Mouse (Mus musculus): ENCODE measurements at regions not wholly inside any gene's neighbourhood (a gene's known extent, or its start where the extent isn't known, plus 50 kb on each side); places are given as distances from the start of the nearest gene placed in this dataset.

DNA sequence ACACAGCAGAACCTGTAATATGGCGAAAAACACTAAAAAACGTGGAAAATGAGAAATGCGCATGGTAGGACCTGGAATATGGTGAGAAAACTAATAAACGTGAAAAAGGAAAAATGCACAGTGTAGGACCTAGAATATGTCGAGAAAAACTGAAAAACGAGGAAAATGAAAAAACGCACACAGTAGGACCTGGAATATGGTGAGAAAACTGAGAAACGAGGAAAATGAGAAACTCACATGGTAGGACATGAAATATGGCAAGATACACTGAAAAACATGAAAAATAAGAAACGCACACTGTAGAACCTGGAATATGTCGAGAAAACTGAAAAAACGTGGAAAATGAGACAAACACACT is 76.8 kb upstream of the Vmn1r2 start:
- Histone ChIP-seq H3K27me3 (ENCODE audit: control insufficient read depth in 1 of 2, insufficient read depth in 2 of 2, low read length in 2 of 2) (no peaks in the 10 kb centered on the region), H3K4me1 (ENCODE audit: control insufficient read depth in 1 of 2, insufficient read depth in 2 of 2, low read length in 2 of 2) (no peaks in the 10 kb centered on the region)
- DNase-seq (ENCODE audit: low read depth, low spot score): peak; percentile 66

GRCm38 (mm10) chr4:3090742-3091141 is 76.4 kb upstream of the Vmn1r2 start:
- no peaks in the 10 kb centered on the region for H3K27me3 ChIP-seq (ENCODE audit: control insufficient read depth in 1 of 2, insufficient read depth in 2 of 2, low read length in 2 of 2)
- H3K79me2 ChIP-seq (ENCODE audit: control insufficient read depth, insufficient read depth, low read length, poor library complexity): no peaks in the 10 kb centered on the region
- no peak overlapping the region for H3K4me3 ChIP-seq (ENCODE audit: control insufficient read depth in 1 of 2, insufficient read depth in 1 of 2, low read depth in 2 of 2, low read length in 2 of 2)
- DNase-seq (ENCODE audit: low read depth, low spot score): peak; percentile 56
- no peak overlapping the region for H3K9ac ChIP-seq (ENCODE audit: control insufficient read depth, low read depth, low read length, poor library complexity, severe bottlenecking)
- H3K4me1 ChIP-seq (ENCODE audit: control insufficient read depth in 1 of 2, insufficient read depth in 2 of 2, low read length in 2 of 2): no peaks in the 10 kb centered on the region
- H3K36me3 ChIP-seq (ENCODE audit: control insufficient read depth in 1 of 2, insufficient read depth in 2 of 2, low read length in 2 of 2): no peaks in the 10 kb centered on the region
- H3K27ac ChIP-seq (ENCODE audit: control insufficient read depth, low read depth, low read length): no peak overlapping the region
- H3K9me3 ChIP-seq (replicated peaks; ENCODE audit: insufficient read depth, low read length): no peaks in the 10 kb centered on the region
- no peak for TF ChIP-seq UBTF (IDR thresholded peaks at IDR 0.05; ENCODE audit: borderline replicate concordance, insufficient read depth, low read depth, low read length)
- TF ChIP-seq BHLHE40 (IDR thresholded peaks at IDR 0.05; ENCODE audit: borderline replicate concordance, low read depth, low read length): no peak
- TF ChIP-seq TAL1 (IDR thresholded peaks at IDR 0.05; ENCODE audit: low read length): no peak
- TF ChIP-seq POLR2AphosphoS5 (IDR thresholded peaks at IDR 0.05; ENCODE audit: borderline replicate concordance, low read depth, low read length): no peak
- no peak for TF ChIP-seq KAT2A (conservative IDR thresholded peaks at IDR 0.05; ENCODE audit: low read depth, low read length)
- TF ChIP-seq NELFE (IDR thresholded peaks at IDR 0.05; ENCODE audit: low read depth, low read length): no peak
- no peak for TF ChIP-seq MAFK (IDR thresholded peaks at IDR 0.05; ENCODE audit: borderline replicate concordance, low read depth, low read length)
- no peak for TF ChIP-seq GATA1 (IDR thresholded peaks at IDR 0.05; ENCODE audit: low read depth, low read length)
- no peak for TF ChIP-seq E2F4 (IDR thresholded peaks at IDR 0.05; ENCODE audit: borderline replicate concordance, low read depth, low read length)
- TF ChIP-seq MAX (IDR thresholded peaks at IDR 0.05; ENCODE audit: low read length): no peak
- TF ChIP-seq MAZ (IDR thresholded peaks at IDR 0.05; ENCODE audit: low read depth, low read length): no peak
- TF ChIP-seq ETS1 (IDR thresholded peaks at IDR 0.05; ENCODE audit: low read depth, low read length): no peak
- TF ChIP-seq JUND (IDR thresholded peaks at IDR 0.05; ENCODE audit: low read depth, low read length): no peak
- TF ChIP-seq MYB (IDR thresholded peaks at IDR 0.05; ENCODE audit: low read depth, low read length): no peak
- TF ChIP-seq USF1 (IDR thresholded peaks at IDR 0.05; ENCODE audit: low read depth, low read length): no peak
- no peak for TF ChIP-seq SMC3 (IDR thresholded peaks at IDR 0.05; ENCODE audit: low read depth, low read length)
- TF ChIP-seq MEF2A (IDR thresholded peaks at IDR 0.05; ENCODE audit: extremely low read depth, insufficient replicate concordance, low read depth, low read length, poor library complexity, severe bottlenecking): no peak
- no peak for TF ChIP-seq CTCF (IDR thresholded peaks at IDR 0.05 in 2 of 3, conservative IDR thresholded peaks at IDR 0.05 in 1 of 3; ENCODE audit: control insufficient read depth in 1 of 3, insufficient read depth in 1 of 3, low read depth in 2 of 3, low read length in 3 of 3, poor library complexity in 1 of 3, severe bottlenecking in 1 of 3)
- no peak for TF ChIP-seq ZKSCAN1 (IDR thresholded peaks at IDR 0.05; ENCODE audit: low read depth, low read length)

More for the DNA sequence above, 76.8 kb upstream of the Vmn1r2 start:
- TF ChIP-seq SMC3 (IDR thresholded peaks at IDR 0.05; ENCODE audit: low read depth, low read length) (no peak), MYC (IDR thresholded peaks at IDR 0.05; ENCODE audit: low read depth, low read length) (no peak), CHD1 (IDR thresholded peaks at IDR 0.05; ENCODE audit: low read depth, low read length) (no peak), NRF1 (IDR thresholded peaks at IDR 0.05; ENCODE audit: insufficient read depth, low read depth, low read length, poor library complexity, severe bottlenecking) (no peak), RCOR1 (IDR thresholded peaks at IDR 0.05; ENCODE audit: low read depth, low read length) (no peak), POLR2AphosphoS2 (IDR thresholded peaks at IDR 0.05; ENCODE audit: low read length) (no peak), ZC3H11A (IDR thresholded peaks at IDR 0.05; ENCODE audit: low read depth, low read length) (no peak), SIN3A (IDR thresholded peaks at IDR 0.05; ENCODE audit: low read length) (no peak), KAT2A (conservative IDR thresholded peaks at IDR 0.05; ENCODE audit: low read depth, low read length) (no peak), MYB (IDR thresholded peaks at IDR 0.05; ENCODE audit: low read depth, low read length) (no peak), ELF1 (IDR thresholded peaks at IDR 0.05; ENCODE audit: low read depth, low read length) (no peak), POLR2AphosphoS5 (IDR thresholded peaks at IDR 0.05; ENCODE audit: borderline replicate concordance, low read depth, low read length) (no peak), UBTF (IDR thresholded peaks at IDR 0.05; ENCODE audit: borderline replicate concordance, insufficient read depth, low read depth, low read length) (no peak), MAZ (IDR thresholded peaks at IDR 0.05; ENCODE audit: low read depth, low read length) (no peak), MEF2A (IDR thresholded peaks at IDR 0.05; ENCODE audit: extremely low read depth, insufficient replicate concordance, low read depth, low read length, poor library complexity, severe bottlenecking) (no peak), MXI1 (IDR thresholded peaks at IDR 0.05; ENCODE audit: low read depth, low read length) (no peak), GATA1 (IDR thresholded peaks at IDR 0.05; ENCODE audit: low read depth, low read length) (no peak), ZKSCAN1 (IDR thresholded peaks at IDR 0.05; ENCODE audit: low read depth, low read length) (no peak; the same call in 1 of the 2 replicates)
- Histone ChIP-seq H3K9ac (ENCODE audit: control insufficient read depth, low read depth, low read length, poor library complexity, severe bottlenecking) (no peak overlapping the region), H3K4me3 (ENCODE audit: control insufficient read depth in 1 of 2, insufficient read depth in 1 of 2, low read depth in 2 of 2, low read length in 2 of 2) (no peak overlapping the region), H3K36me3 (ENCODE audit: control insufficient read depth in 1 of 2, insufficient read depth in 2 of 2, low read length in 2 of 2) (no peaks in the 10 kb centered on the region), H3K9me3 (replicated peaks; ENCODE audit: insufficient read depth, low read length) (no peaks in the 10 kb centered on the region), H3K79me2 (ENCODE audit: control insufficient read depth, insufficient read depth, low read length, poor library complexity) (no peaks in the 10 kb centered on the region), H3K27ac (ENCODE audit: control insufficient read depth, low read depth, low read length) (no peak overlapping the region)

Data from MEL (cell line).